Mouse (Mus musculus) megakaryocyte progenitor cell, adult 5-6 weeks (primary cell): ENCODE data around the gene Gtdc1. TPM values are rescaled to one million over a fixed set of nuclear protein-coding genes. Genes with fewer than 3 reads are reported as not detected.
"Not testable (repeated sequence)": the region's sequence is repeated elsewhere in the genome, so short reads cannot be mapped to it uniquely, and the experiment has no call there.

Experiments
- ATAC-seq: replicated peaks from 2 replicates; pipeline ENCODE4 v1.8.0; 2016; ENCODE audit warnings: mild to moderate bottlenecking, moderate TSS enrichment, inconsistent platforms; ENCODE audit not compliant: poor library complexity
- total RNA-seq, 2 experiments: library from RNA; stranded (forward) in 1 of 2; stranded (reverse) in 1 of 2; fragments of 157-497, 149-512 nt in 1 of 2; fragments of 200-1000 nt in 1 of 2; gene quantifications; 2 replicates each; pipeline versions ENCODE4 v1.2.3 to v1.2.4; 2015 to 2017

Gtdc1 gene
- total RNA-seq, 2 experiments from 2014 or later = 16.9 to 18.6 TPM

GRCm38 (mm10) chr2:44599653-44600052 lies 327.8 kb downstream of the Gtdc1 start:
- ATAC-seq = not testable (repeated sequence)

DNA sequence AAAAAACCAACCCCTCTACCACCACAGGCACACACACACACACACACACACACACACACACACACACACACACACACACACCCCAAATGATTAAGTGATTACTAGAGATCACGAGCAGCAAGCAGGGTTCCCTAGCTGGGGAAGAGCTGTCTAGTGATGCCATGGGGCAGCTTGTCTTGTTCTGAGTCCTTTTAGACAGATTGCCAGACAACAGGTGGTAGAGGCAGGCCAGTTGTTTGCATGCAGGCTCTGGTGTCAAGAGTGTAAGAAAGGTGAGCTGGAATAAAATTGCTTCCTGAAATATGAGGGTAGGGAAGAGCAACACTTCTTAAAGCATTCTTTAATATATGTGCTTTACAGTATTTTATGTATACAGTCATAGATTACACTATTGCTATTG lies 333.2 kb downstream of the Gtdc1 start:
- no peak for ATAC-seq

- no peak for ATAC-seq
These were observed 336.6 kb downstream of the Gtdc1 start for GRCm38 (mm10) chr2:44590881-44591280.

GRCm38 (mm10) chr2:44584061-44584460 lies 343.4 kb downstream of the Gtdc1 start:
- ATAC-seq = no peak

DNA sequence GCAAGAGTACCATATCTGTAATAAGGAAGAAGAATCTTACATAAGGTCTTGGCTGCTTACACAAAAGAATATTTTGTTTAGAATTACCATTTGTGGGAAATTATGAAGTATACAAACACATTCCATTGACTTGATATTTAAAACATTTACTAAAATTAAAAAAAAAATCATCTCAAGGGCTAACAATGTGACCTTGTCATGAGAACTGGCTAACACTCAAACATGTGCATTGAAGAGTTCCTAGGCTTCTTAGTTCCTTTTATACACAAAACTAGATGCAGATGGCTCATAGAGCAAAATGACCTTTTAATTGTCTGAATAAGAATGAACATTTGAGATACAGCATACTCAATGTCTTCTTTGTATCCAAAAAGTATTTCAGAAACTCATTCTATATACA lies 344.0 kb downstream of the Gtdc1 start:
- ATAC-seq = no peak

DNA sequence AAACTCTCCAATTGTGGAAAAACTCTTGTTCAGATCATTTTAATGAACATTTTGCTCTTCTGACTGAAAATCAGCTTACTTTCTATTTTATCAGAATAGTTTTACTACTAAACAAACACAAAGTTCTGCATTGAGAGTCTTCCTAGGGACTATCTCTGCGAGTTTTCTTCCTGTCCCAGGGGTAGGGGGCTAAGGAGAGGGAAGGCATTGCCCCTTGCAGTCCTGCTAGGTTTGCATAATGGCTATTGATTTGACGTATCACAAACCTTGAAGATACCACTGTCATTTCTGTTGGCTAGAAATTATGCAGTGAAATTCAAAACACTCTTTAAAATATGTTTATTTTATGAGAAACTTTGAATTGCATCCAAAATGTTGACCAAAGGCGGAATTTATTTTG lies 355.6 kb downstream of the Gtdc1 start:
- ATAC-seq = no peak

- ATAC-seq = no peak
These were observed 356.3 kb downstream of the Gtdc1 start for GRCm38 (mm10) chr2:44571156-44571555.

- ATAC-seq = no peak
These were observed 358.1 kb downstream of the Gtdc1 start for GRCm38 (mm10) chr2:44569140-44569952.

DNA sequence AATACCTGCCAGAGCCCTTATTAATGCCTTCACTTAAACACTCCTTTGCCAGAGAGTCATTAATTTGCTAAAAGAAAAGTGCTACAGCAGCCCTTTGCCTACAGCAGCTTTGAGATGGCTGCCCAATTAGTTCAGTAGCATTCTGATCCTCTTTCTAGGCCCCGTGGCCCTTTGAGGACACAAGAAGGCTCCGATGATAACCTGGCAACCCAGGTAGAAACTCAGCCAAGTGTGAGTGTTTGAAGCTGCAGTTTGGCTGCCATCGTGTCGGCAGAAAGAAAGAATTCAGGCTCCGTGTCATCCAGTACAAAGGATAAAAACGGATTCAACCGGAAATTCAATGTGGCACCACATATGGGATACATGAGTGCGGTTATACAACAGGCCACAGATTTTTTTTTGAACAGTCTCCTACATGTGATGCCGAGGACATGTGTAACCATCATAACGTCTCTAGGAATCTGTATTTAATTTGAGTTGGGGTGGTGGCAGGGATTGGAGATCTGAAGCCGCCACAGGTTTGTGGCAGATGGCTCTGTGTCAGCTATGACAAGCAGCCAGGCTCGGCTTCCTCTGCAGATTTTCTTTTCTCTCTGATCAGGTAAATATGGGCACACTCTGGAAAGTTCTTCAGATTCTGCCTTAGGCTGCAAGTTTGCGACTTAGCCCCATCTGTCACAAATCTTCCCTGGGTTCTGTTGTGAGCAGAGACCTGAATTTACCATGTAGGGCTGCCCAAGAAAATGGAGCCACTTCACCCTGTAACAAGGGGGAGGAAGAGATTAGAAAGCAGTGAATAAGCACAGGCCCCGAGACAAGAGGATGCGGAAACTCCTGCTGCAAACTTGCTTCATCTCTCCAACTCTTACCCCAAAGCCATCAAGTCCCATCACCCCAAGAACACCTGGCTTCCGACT lies 362.4 kb downstream of the Gtdc1 start:
- no peak for ATAC-seq

DNA sequence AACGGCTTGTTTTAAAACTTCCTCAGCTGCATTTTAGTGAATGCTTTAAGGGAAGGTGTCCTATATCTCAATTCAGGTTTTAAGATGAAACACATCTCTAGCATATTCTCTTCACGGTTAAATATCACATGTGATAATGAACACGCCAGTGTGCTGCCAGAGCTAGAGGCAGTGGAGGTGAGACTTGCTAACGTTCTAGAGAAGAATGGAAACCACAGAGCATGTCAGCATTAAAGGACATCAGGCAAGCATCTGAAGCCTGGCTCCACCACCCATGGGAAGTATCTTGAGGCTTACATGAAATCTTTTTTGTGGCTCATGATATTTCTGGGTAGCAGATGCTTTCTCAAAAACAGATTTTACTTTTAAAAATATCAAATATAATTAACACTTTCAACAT lies 365.7 kb downstream of the Gtdc1 start:
- no peak for ATAC-seq

GRCm38 (mm10) chr2:44559242-44559944 lies 368.1 kb downstream of the Gtdc1 start:
- ATAC-seq = no peak

DNA sequence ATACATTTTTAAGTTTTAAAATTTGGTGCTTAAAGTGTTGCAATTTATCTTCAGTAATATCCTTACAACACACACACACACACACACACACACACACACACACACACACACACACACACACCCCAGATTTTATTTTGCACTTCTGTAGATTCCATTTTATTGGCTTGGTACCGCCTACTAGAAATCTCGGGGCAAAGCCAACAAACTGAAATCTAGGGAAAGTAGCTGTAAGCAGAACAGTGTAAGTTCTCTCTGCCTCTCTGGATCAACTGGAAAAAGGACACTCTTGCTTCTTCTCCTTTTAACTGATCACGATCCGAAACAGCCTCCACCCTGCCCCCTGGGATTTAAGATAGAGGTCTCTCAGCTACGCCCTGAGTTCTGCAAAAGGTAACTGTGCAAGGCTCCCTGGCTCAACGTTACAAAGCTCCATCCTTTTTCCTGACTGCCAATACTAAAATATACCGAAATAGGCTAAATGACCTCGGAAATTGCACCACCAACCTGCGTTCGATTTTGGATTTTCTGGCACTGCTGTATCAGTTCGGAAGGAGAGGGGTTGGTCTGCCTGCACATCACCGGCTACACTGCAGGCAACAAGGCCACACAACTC lies 369.7 kb downstream of the Gtdc1 start:
- ATAC-seq = no peak

DNA sequence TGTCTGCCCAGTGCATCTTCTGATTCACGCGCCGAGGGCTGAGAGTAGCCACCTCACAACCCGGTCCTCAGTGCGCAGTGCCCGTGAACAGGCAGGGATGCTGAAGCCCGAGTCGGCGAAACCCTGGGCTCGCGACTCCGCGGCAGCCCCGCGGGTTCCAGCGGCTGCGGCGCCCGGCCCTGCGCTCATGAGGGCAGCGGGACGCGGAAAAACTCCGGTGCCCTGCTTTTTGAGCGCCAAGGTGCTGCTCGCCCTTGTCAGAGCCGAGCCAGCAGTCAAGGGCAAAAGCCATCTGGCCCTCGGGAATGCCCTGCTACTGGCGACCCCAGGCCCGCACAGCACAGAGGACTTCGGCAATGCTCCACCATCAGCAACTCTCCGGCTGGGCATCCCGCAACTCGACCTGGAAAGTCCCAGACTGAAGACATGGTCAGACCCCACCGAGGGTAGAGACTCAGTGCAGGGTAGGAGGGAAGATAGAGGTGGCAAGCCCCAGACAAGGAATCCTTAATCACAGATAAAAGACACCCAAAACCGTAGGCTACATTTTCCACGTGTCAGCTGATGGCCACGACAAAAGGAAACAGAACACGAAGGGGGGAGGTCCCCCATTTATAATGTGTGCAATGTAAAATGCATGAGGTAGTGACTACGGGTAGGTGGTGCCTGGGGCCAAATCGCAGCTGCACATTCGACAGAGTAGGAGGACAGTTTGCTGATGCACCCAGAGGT lies 370.4 kb downstream of the Gtdc1 start:
- ATAC-seq = peak; percentile 64

DNA sequence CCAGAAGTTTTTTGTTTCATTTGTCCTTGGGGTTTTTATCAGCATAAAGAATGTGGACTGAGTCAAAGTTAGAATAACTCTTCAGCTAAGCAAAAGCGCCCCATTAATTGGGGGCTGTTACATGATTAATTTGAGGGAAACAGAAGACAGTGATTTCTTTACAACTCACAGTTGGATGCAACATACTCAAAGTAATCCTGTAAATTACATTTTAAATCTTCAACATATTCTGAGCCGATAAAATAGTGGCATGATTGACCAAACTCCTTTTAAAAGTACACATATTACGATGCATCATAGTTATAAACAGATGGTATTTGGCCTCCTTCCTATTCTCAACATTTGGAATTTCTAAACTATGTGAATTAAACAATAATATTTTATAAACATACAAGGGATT lies 372.7 kb downstream of the Gtdc1 start:
- no peak for ATAC-seq

GRCm38 (mm10) chr2:44549311-44549710 lies 378.1 kb downstream of the Gtdc1 start:
- no peak for ATAC-seq

- no peak for ATAC-seq
These were observed 384.7 kb downstream of the Gtdc1 start for GRCm38 (mm10) chr2:44542775-44543174.

GRCm38 (mm10) chr2:44541726-44542125 lies 385.7 kb downstream of the Gtdc1 start:
- no peak for ATAC-seq

DNA sequence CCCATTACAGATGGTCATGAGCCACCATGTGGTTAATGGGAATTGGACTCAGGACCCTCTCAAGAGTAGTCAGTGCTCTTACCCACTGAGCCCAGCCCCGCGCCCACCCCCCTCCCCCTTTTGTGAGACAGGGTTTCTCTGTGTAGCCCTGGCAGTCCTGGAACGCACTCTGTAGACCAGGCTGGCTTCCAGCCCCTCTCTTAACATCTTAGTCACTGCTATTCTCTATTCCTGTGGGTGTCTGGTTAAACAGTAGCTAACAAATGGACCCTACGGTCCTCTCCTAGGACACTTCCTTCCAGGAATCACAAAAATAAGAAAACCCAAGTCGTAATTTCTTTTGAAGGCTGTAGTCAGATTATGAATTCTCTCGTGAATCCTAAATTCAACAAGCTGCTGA lies 386.6 kb downstream of the Gtdc1 start:
- no peak for ATAC-seq

- ATAC-seq = 0 out of 2 replicates have a peak, but pooled peaks have one; percentile 14
These were observed 388.3 kb downstream of the Gtdc1 start for GRCm38 (mm10) chr2:44539121-44539634.

GRCm38 (mm10) chr2:44538135-44538534 lies 389.3 kb downstream of the Gtdc1 start:
- ATAC-seq = no peak
